Mouse (Mus musculus) forebrain, embryonic 12.5 days (tissue): ENCODE data around the gene Plxna4. TPM values are rescaled to one million over a fixed set of nuclear protein-coding genes. Genes with fewer than 3 reads are reported as not detected.

ENCODE experiments used
- ATAC-seq: fragments of 200-750 bp; cut with Nextera tagmentation; 2 replicates; pipeline ENCODE4 v1.8.0; 2017; ENCODE audit warnings: moderate TSS enrichment; ENCODE audit not compliant: low FRiP score
- H3K27ac ChIP-seq: fragments of 300-500 bp; sonication (generic); 2 replicates; pipeline ENCODE4 v1.5.1; 2016; ENCODE audit warnings: mild to moderate bottlenecking
- H3K27me3 ChIP-seq: fragments of 300-500 bp; sonication (generic); 2 replicates; pipeline ENCODE4 v1.6.1; 2016; ENCODE audit warnings: mild to moderate bottlenecking
- H3K36me3 ChIP-seq: fragments of 300-500 bp; sonication (generic); replicated peaks from 2 replicates; pipeline ENCODE4 v1.6.1; 2016; ENCODE audit warnings: mild to moderate bottlenecking
- H3K4me1 ChIP-seq: fragments of 300-500 bp; sonication (generic); 2 replicates; pipeline ENCODE4 v1.6.1; 2016
- H3K4me2 ChIP-seq: fragments of 300-500 bp; sonication (generic); 2 replicates; pipeline ENCODE4 v1.6.1; 2016; ENCODE audit warnings: mild to moderate bottlenecking, moderate library complexity
- H3K4me3 ChIP-seq: fragments of 300-500 bp; sonication (generic); replicated peaks from 2 replicates; pipeline ENCODE4 v1.5.1; 2016; ENCODE audit warnings: mild to moderate bottlenecking
- H3K9ac ChIP-seq: fragments of 300-500 bp; sonication (generic); 2 replicates; pipeline ENCODE4 v1.6.1; 2016; ENCODE audit warnings: mild to moderate bottlenecking
- H3K9me3 ChIP-seq: fragments of 300-500 bp; sonication (generic); 2 replicates; pipeline ENCODE4 v1.6.1; 2016
- WGBS: fragments of 180-500 bp; shearing (Covaris S2); methylation state at CpG from one replicate; pipeline ENCODE4 v1.1.7; 2016; 5-methylcytosine and 5-hydroxymethylcytosine counted together
- polyA plus RNA-seq: library from polyadenylated mRNA; unstranded; fragments of >200 nt; fragmentation: Nextera tagmentation; extraction: Ambion mirVana; gene quantifications from 2 replicates; pipeline ENCODE4 v1.2.1, GENCODE M21; 2016

Gene Plxna4
- polyA plus RNA-seq, 1 experiment from 2014 or later, result 9.2 TPM

- no peak for ATAC-seq
- Histone ChIP-seq H3K4me2 (no peak overlapping the region), H3K9ac (no peak overlapping the region), H3K27ac (no peak overlapping the region), H3K4me1 (peaks cover 7% of the 10 kb centered on the region; the same call in 1 of the 2 replicates), H3K27me3 (no peaks in the 10 kb centered on the region), H3K9me3 (no peaks in the 10 kb centered on the region), H3K4me3 (no peak overlapping the region), H3K36me3 (no peaks in the 10 kb centered on the region)
- WGBS, result 90% methylated on average over 2 of the region's 2 CpGs
Observed at GRCm38 (mm10) chr6:32423124-32423523, 164.9 kb downstream of the Plxna4 start.

- Histone ChIP-seq H3K9me3 (no peaks in the 10 kb centered on the region), H3K27ac (no peak overlapping the region), H3K36me3 (no peaks in the 10 kb centered on the region), H3K4me2 (no peak overlapping the region), H3K4me1 (no peaks in the 10 kb centered on the region), H3K4me3 (no peak overlapping the region), H3K27me3 (no peaks in the 10 kb centered on the region), H3K9ac (no peak overlapping the region)
- 71% methylated on average over 3 of the region's 3 CpGs for WGBS
- no peak for ATAC-seq
Observed at GRCm38 (mm10) chr6:32420610-32421009, 167.4 kb downstream of the Plxna4 start.

GRCm38 (mm10) chr6:32417351-32417750, 170.6 kb downstream of the Plxna4 start:
- ATAC-seq, result no peak
- Histone ChIP-seq H3K4me3 (no peak overlapping the region), H3K4me2 (no peak overlapping the region), H3K4me1 (peaks cover 9% of the 10 kb centered on the region), H3K9ac (no peak overlapping the region), H3K27ac (no peak overlapping the region), H3K27me3 (no peaks in the 10 kb centered on the region), H3K36me3 (no peaks in the 10 kb centered on the region), H3K9me3 (no peaks in the 10 kb centered on the region)
- 90% methylated on average over 4 of the region's 4 CpGs for WGBS

- H3K9me3 ChIP-seq, result no peaks in the 10 kb centered on the region
- no peaks in the 10 kb centered on the region for H3K27me3 ChIP-seq
- no peaks in the 10 kb centered on the region for H3K36me3 ChIP-seq
- H3K4me1 ChIP-seq, result peaks cover 17% of the 10 kb centered on the region
- ATAC-seq, result no peak
- no peak overlapping the region for H3K27ac ChIP-seq
- H3K9ac ChIP-seq, result no peak overlapping the region
- no peak overlapping the region for H3K4me3 ChIP-seq
- H3K4me2 ChIP-seq, result no peak overlapping the region
- 89% methylated on average over 5 of the region's 5 CpGs for WGBS
Observed at GRCm38 (mm10) chr6:32411325-32411724, 176.7 kb downstream of the Plxna4 start.

- Histone ChIP-seq H3K9me3 (no peaks in the 10 kb centered on the region), H3K4me1 (peaks cover 17% of the 10 kb centered on the region), H3K27me3 (no peaks in the 10 kb centered on the region), H3K27ac (no peak overlapping the region), H3K9ac (no peak overlapping the region), H3K36me3 (no peaks in the 10 kb centered on the region), H3K4me3 (no peak overlapping the region), H3K4me2 (no peak overlapping the region)
- WGBS, result 33% methylated on average over 1 of the region's 1 CpGs
- ATAC-seq, result no peak
Observed at GRCm38 (mm10) chr6:32409625-32410024, 178.4 kb downstream of the Plxna4 start.

GRCm38 (mm10) chr6:32407574-32408185, 180.3 kb downstream of the Plxna4 start:
- ATAC-seq, result peak; percentile 53; the same call in 1 of the 2 replicates
- Histone ChIP-seq H3K27me3 (no peaks in the 10 kb centered on the region), H3K4me3 (no peak overlapping the region), H3K9ac (no peak overlapping the region), H3K9me3 (no peaks in the 10 kb centered on the region), H3K36me3 (no peaks in the 10 kb centered on the region), H3K4me1 (peaks cover 12% of the 10 kb centered on the region), H3K27ac (no peak overlapping the region), H3K4me2 (no peak overlapping the region)
- 52% methylated on average over 8 of the region's 8 CpGs for WGBS

- Histone ChIP-seq H3K4me1 (peaks cover 4% of the 10 kb centered on the region), H3K4me3 (no peak overlapping the region), H3K27me3 (no peaks in the 10 kb centered on the region), H3K27ac (no peak overlapping the region), H3K9me3 (no peaks in the 10 kb centered on the region), H3K9ac (no peak overlapping the region), H3K4me2 (no peak overlapping the region), H3K36me3 (no peaks in the 10 kb centered on the region)
- ATAC-seq, result no peak
- WGBS, result 90% methylated on average over 20 of the region's 20 CpGs
Observed at GRCm38 (mm10) chr6:32406316-32407095, 181.5 kb downstream of the Plxna4 start.

- Histone ChIP-seq H3K9me3 (no peaks in the 10 kb centered on the region), H3K27me3 (no peaks in the 10 kb centered on the region), H3K9ac (no peak overlapping the region), H3K27ac (peak overlapping the region; percentile 56; the same call in 1 of the 2 replicates), H3K4me3 (no peak overlapping the region), H3K4me1 (peaks cover 1% of the 10 kb centered on the region), H3K4me2 (no peak overlapping the region), H3K36me3 (no peaks in the 10 kb centered on the region)
- 74% methylated on average over 3 of the region's 3 CpGs for WGBS
- ATAC-seq, result peak; percentile 72
Observed at GRCm38 (mm10) chr6:32402560-32403235, 185.3 kb downstream of the Plxna4 start.

- no peaks in the 10 kb centered on the region for H3K36me3 ChIP-seq
- WGBS, result 84% methylated on average over 3 of the region's 3 CpGs
- no peak overlapping the region for H3K27ac ChIP-seq
- no peaks in the 10 kb centered on the region for H3K27me3 ChIP-seq
- H3K4me3 ChIP-seq, result no peak overlapping the region
- no peak overlapping the region for H3K4me2 ChIP-seq
- peaks cover 7% of the 10 kb centered on the region for H3K4me1 ChIP-seq
- no peaks in the 10 kb centered on the region for H3K9me3 ChIP-seq
- no peak for ATAC-seq
- H3K9ac ChIP-seq, result no peak overlapping the region
Observed at GRCm38 (mm10) chr6:32398261-32398660, 189.7 kb downstream of the Plxna4 start.

- peaks cover 7% of the 10 kb centered on the region for H3K4me1 ChIP-seq
- H3K4me2 ChIP-seq, result no peak overlapping the region
- H3K9ac ChIP-seq, result no peak overlapping the region
- H3K27me3 ChIP-seq, result no peaks in the 10 kb centered on the region
- peak overlapping the region; percentile 61 for H3K27ac ChIP-seq
- H3K4me3 ChIP-seq, result no peak overlapping the region
- H3K36me3 ChIP-seq, result no peaks in the 10 kb centered on the region
- WGBS, result 55% methylated on average over 6 of the region's 6 CpGs
- no peaks in the 10 kb centered on the region for H3K9me3 ChIP-seq
- ATAC-seq, result no peak
Observed at GRCm38 (mm10) chr6:32397133-32397730, 190.8 kb downstream of the Plxna4 start.

- no peak overlapping the region for H3K4me3 ChIP-seq
- H3K9me3 ChIP-seq, result no peaks in the 10 kb centered on the region
- 94% methylated on average over 9 of the region's 9 CpGs for WGBS
- no peak overlapping the region for H3K27ac ChIP-seq
- no peak overlapping the region for H3K9ac ChIP-seq
- no peaks in the 10 kb centered on the region for H3K36me3 ChIP-seq
- ATAC-seq, result no peak
- peaks cover 12% of the 10 kb centered on the region for H3K4me1 ChIP-seq
- H3K4me2 ChIP-seq, result no peak overlapping the region
- H3K27me3 ChIP-seq, result no peaks in the 10 kb centered on the region
Observed at GRCm38 (mm10) chr6:32395415-32395814, 192.6 kb downstream of the Plxna4 start.

GRCm38 (mm10) chr6:32392262-32392661, 195.7 kb downstream of the Plxna4 start:
- H3K27me3 ChIP-seq, result no peaks in the 10 kb centered on the region
- H3K36me3 ChIP-seq, result no peaks in the 10 kb centered on the region
- no peak overlapping the region for H3K4me3 ChIP-seq
- H3K4me2 ChIP-seq, result no peak overlapping the region
- no peak overlapping the region for H3K27ac ChIP-seq
- no peak for ATAC-seq
- peaks cover 10% of the 10 kb centered on the region for H3K4me1 ChIP-seq
- no peaks in the 10 kb centered on the region for H3K9me3 ChIP-seq
- 90% methylated on average over 2 of the region's 2 CpGs for WGBS
- no peak overlapping the region for H3K9ac ChIP-seq
